Mouse (Mus musculus) MEL (cell line): ENCODE data around the gene Pcdh18. TPM values are rescaled to one million over a fixed set of nuclear protein-coding genes. Genes with fewer than 3 reads are reported as not detected.

Experiments used
- DNase-seq: peaks from one replicate; pipeline ENCODE4 v3.0.0; 2011; ENCODE audit warnings: low read depth, low spot score
- H3K27ac ChIP-seq: 2 replicates; pipeline ENCODE4 v1.5.1; 2012; ENCODE audit warnings: low read depth, mild to moderate bottlenecking, control low read depth, low read length, moderate library complexity; ENCODE audit not compliant: control insufficient read depth
- H3K27me3 ChIP-seq, 2 experiments: fragments of 150-350 bp in 1 of 2; sonication (generic) in 1 of 2; 2 replicates each; pipeline ENCODE4 v1.6.1; 2012; ENCODE audit warnings: low read length in 2 of 2, mild to moderate bottlenecking in 2 of 2, improper control_type of control experiment in 1 of 2, moderate library complexity in 1 of 2; ENCODE audit not compliant: insufficient read depth in 2 of 2, control insufficient read depth in 1 of 2
- H3K36me3 ChIP-seq, 2 experiments: 2 replicates each; pipeline ENCODE4 v1.6.1; 2012 to 2014; ENCODE audit warnings: low read length in 2 of 2, improper control_type of control experiment in 1 of 2, inconsistent platforms in 1 of 2, mild to moderate bottlenecking in 1 of 2; ENCODE audit not compliant: insufficient read depth in 2 of 2, control insufficient read depth in 1 of 2
- H3K4me1 ChIP-seq, 2 experiments: fragments of 150-350 bp in 1 of 2; sonication (generic) in 1 of 2; 2 replicates each; pipeline ENCODE4 v1.6.1; 2012; ENCODE audit warnings: low read length in 2 of 2, improper control_type of control experiment in 1 of 2, mild to moderate bottlenecking in 1 of 2; ENCODE audit not compliant: insufficient read depth in 2 of 2, control insufficient read depth in 1 of 2
- H3K4me3 ChIP-seq, 2 experiments: fragments of 150-350 bp in 1 of 2; sonication (generic) in 1 of 2; 2 replicates each; pipeline ENCODE4 v1.5.1; 2012; ENCODE audit warnings: low read depth in 2 of 2, low read length in 2 of 2, mild to moderate bottlenecking in 2 of 2, moderate library complexity in 2 of 2, control low read depth in 1 of 2, improper control_type of control experiment in 1 of 2; ENCODE audit not compliant: control insufficient read depth in 1 of 2, insufficient read depth in 1 of 2
- H3K79me2 ChIP-seq: 2 replicates; pipeline ENCODE4 v1.6.1; 2012; ENCODE audit warnings: mild to moderate bottlenecking, low read length, moderate library complexity; ENCODE audit not compliant: control insufficient read depth, poor library complexity, insufficient read depth
- H3K9ac ChIP-seq: 2 replicates; pipeline ENCODE4 v1.6.1; 2012; ENCODE audit warnings: low read depth, mild to moderate bottlenecking, control low read depth, low read length, moderate library complexity; ENCODE audit not compliant: control insufficient read depth, poor library complexity, severe bottlenecking
- H3K9me3 ChIP-seq: fragments of 150-350 bp; sonication (generic); replicated peaks from 2 replicates; pipeline ENCODE4 v1.6.1; 2012; ENCODE audit warnings: mild to moderate bottlenecking, low read length, improper control_type of control experiment, moderate library complexity; ENCODE audit not compliant: insufficient read depth
- BHLHE40 ChIP-seq: IDR thresholded peaks from 2 replicates; pipeline ENCODE4 v1.6.1; 2012; ENCODE audit warnings: low read depth, mild to moderate bottlenecking, inconsistent platforms, low read length, improper control_type of control experiment, borderline replicate concordance
- CHD1 ChIP-seq: IDR thresholded peaks from 2 replicates; pipeline ENCODE4 v1.6.1; 2012; ENCODE audit warnings: low read depth, mild to moderate bottlenecking, inconsistent platforms, low read length, improper control_type of control experiment
- CHD2 ChIP-seq: IDR thresholded peaks from 2 replicates; pipeline ENCODE4 v1.6.1; 2011; ENCODE audit warnings: low read length, improper control_type of control experiment
- CTCF ChIP-seq, 3 experiments: IDR thresholded peaks in 2 of 3; conservative IDR thresholded peaks in 1 of 3; 2 replicates each; pipeline ENCODE4 v1.5.1; 2011 to 2012; ENCODE audit warnings: low read length in 3 of 3, low read depth in 2 of 3, mild to moderate bottlenecking in 2 of 3, improper control_type of control experiment in 1 of 3, inconsistent platforms in 1 of 3, mixed read lengths in 1 of 3, moderate library complexity in 1 of 3; ENCODE audit not compliant: control insufficient read depth in 1 of 3, insufficient read depth in 1 of 3, poor library complexity in 1 of 3, severe bottlenecking in 1 of 3
- E2F4 ChIP-seq: IDR thresholded peaks from 2 replicates; pipeline ENCODE4 v1.6.1; 2011; ENCODE audit warnings: low read depth, low read length, improper control_type of control experiment, borderline replicate concordance
- ELF1 ChIP-seq: IDR thresholded peaks from 2 replicates; pipeline ENCODE4 v1.6.1; 2014; ENCODE audit warnings: low read depth, mild to moderate bottlenecking, inconsistent platforms, low read length, improper control_type of control experiment, moderate library complexity
- EP300 ChIP-seq, 2 experiments: IDR thresholded peaks; 2 replicates each; pipeline ENCODE4 v1.6.1; 2011; ENCODE audit warnings: improper control_type of control experiment in 2 of 2, low read length in 2 of 2, low read depth in 1 of 2, mild to moderate bottlenecking in 1 of 2
- GATA1 ChIP-seq: IDR thresholded peaks from 2 replicates; pipeline ENCODE4 v1.6.1; 2011; ENCODE audit warnings: low read depth, low read length, improper control_type of control experiment
- JUND ChIP-seq: IDR thresholded peaks from 2 replicates; pipeline ENCODE4 v1.6.1; 2011; ENCODE audit warnings: low read depth, mild to moderate bottlenecking, improper control_type of control experiment, low read length
- MAFK ChIP-seq: IDR thresholded peaks from 2 replicates; pipeline ENCODE4 v1.6.1; 2011; ENCODE audit warnings: low read depth, mild to moderate bottlenecking, low read length, improper control_type of control experiment, borderline replicate concordance
- MAX ChIP-seq: IDR thresholded peaks from 2 replicates; pipeline ENCODE4 v1.6.1; 2011; ENCODE audit warnings: low read length, improper control_type of control experiment
- MAZ ChIP-seq: IDR thresholded peaks from 2 replicates; pipeline ENCODE4 v1.6.1; 2012; ENCODE audit warnings: low read depth, mild to moderate bottlenecking, inconsistent platforms, low read length, improper control_type of control experiment
- NELFE ChIP-seq: IDR thresholded peaks from 2 replicates; pipeline ENCODE4 v1.6.1; 2011; ENCODE audit warnings: low read depth, low read length, improper control_type of control experiment
- NRF1 ChIP-seq: IDR thresholded peaks from 2 replicates; pipeline ENCODE4 v1.6.1; 2014; ENCODE audit warnings: low read depth, mild to moderate bottlenecking, inconsistent platforms, low read length, improper control_type of control experiment, moderate library complexity; ENCODE audit not compliant: poor library complexity, insufficient read depth, severe bottlenecking
- POLR2A ChIP-seq, 2 experiments: IDR thresholded peaks; 2 replicates each; pipeline ENCODE4 v1.6.1; 2011 to 2012; ENCODE audit warnings: low read length in 2 of 2, mild to moderate bottlenecking in 2 of 2, control low read depth in 1 of 2, improper control_type of control experiment in 1 of 2, low read depth in 1 of 2, moderate library complexity in 1 of 2; ENCODE audit not compliant: control insufficient read depth in 1 of 2, insufficient read depth in 1 of 2, poor library complexity in 1 of 2
- POLR2AphosphoS2 ChIP-seq: IDR thresholded peaks from 2 replicates; pipeline ENCODE4 v1.6.1; 2011; ENCODE audit warnings: low read length, improper control_type of control experiment
- POLR2AphosphoS5 ChIP-seq: IDR thresholded peaks from 2 replicates; pipeline ENCODE4 v1.6.1; 2012; ENCODE audit warnings: low read depth, borderline replicate concordance, mild to moderate bottlenecking, inconsistent platforms, low read length, moderate library complexity, mixed read lengths
- RCOR1 ChIP-seq: IDR thresholded peaks from 2 replicates; pipeline ENCODE4 v1.6.1; 2012; ENCODE audit warnings: low read depth, mild to moderate bottlenecking, inconsistent platforms, low read length, improper control_type of control experiment
- SIN3A ChIP-seq: IDR thresholded peaks from 2 replicates; pipeline ENCODE4 v1.6.1; 2012; ENCODE audit warnings: low read length, improper control_type of control experiment, inconsistent platforms
- SMC3 ChIP-seq: IDR thresholded peaks from 2 replicates; pipeline ENCODE4 v1.6.1; 2011; ENCODE audit warnings: low read depth, low read length, improper control_type of control experiment
- TBP ChIP-seq: IDR thresholded peaks from 2 replicates; pipeline ENCODE4 v1.8.0; 2011; ENCODE audit warnings: low read depth, low read length, improper control_type of control experiment
- TCF12 ChIP-seq: IDR thresholded peaks from 2 replicates; pipeline ENCODE4 v1.6.1; 2014; ENCODE audit warnings: low read depth, mild to moderate bottlenecking, inconsistent platforms, low read length, improper control_type of control experiment, moderate library complexity
- USF1 ChIP-seq: IDR thresholded peaks from 2 replicates; pipeline ENCODE4 v1.6.1; 2014; ENCODE audit warnings: low read depth, mild to moderate bottlenecking, inconsistent platforms, low read length, improper control_type of control experiment, moderate library complexity
- ZKSCAN1 ChIP-seq: IDR thresholded peaks from 2 replicates; pipeline ENCODE4 v1.6.1; 2012; ENCODE audit warnings: low read depth, mild to moderate bottlenecking, inconsistent platforms, low read length, improper control_type of control experiment, moderate library complexity
- ZMIZ1 ChIP-seq: IDR thresholded peaks from 2 replicates; pipeline ENCODE4 v1.6.1; 2012; ENCODE audit warnings: low read depth, mild to moderate bottlenecking, inconsistent platforms, low read length, improper control_type of control experiment, moderate library complexity
- ZNF384 ChIP-seq: IDR thresholded peaks from 2 replicates; pipeline ENCODE4 v1.6.1; 2012; ENCODE audit warnings: low read depth, mild to moderate bottlenecking, inconsistent platforms, low read length, improper control_type of control experiment
- polyA plus RNA-seq, 2 experiments: library from polyadenylated mRNA; stranded (reverse) in 1 of 2; unstranded in 1 of 2; fragments of >175 nt in 1 of 2; fragments of >200 nt in 1 of 2; gene quantifications; 2 replicates each; pipeline versions ENCODE4 v1.2.1 to v1.2.4; 2012; ENCODE audit warnings: low replicate concordance in 2 of 2, low read depth in 1 of 2; ENCODE audit not compliant: insufficient read length in 2 of 2, insufficient read depth in 1 of 2, missing spikeins in 1 of 2
- total RNA-seq: library from RNA; depleted of rRNA; stranded (reverse); fragments of 300-350 nt; gene quantifications from 2 replicates; pipeline ENCODE4 v1.2.3, GENCODE M21; 2012

The Pcdh18 gene
- total and polyA plus RNA-seq, 3 experiments: not detected

DNA sequence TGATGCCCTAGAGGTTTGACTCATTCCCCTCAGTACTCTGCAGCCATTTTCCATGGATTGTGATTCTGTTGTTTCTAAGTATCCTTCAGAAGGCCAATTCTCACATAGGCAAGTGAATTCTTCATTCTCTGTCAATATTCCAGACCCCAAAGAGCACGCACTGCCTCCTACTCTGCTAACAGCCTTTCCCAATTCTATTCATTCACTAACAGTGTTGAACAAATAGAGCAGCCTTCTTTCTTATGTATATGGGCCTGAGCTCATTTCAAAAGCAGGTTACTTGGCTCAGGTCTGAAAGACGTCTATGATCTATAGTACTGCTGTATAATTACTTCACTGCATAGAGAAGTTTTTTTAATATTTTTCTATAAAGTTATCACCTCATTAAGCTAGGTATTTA, 50.6 kb downstream of the Pcdh18 start:
- H3K79me2 ChIP-seq: no peaks in the 10 kb centered on the region
- no peaks in the 10 kb centered on the region for H3K9me3 ChIP-seq
- no peaks in the 10 kb centered on the region for H3K4me1 ChIP-seq
- H3K36me3 ChIP-seq: no peaks in the 10 kb centered on the region
- TF ChIP-seq NELFE (no peak), GATA1 (no peak), BHLHE40 (no peak), SMC3 (no peak), ZMIZ1 (no peak), TBP (no peak), POLR2A (IDR thresholded peaks at IDR 0.05; ENCODE audit: control insufficient read depth in 1 of 2, insufficient read depth in 1 of 2, low read depth in 1 of 2, low read length in 2 of 2, poor library complexity in 1 of 2) (no peak), POLR2AphosphoS5 (no peak), E2F4 (no peak), ZKSCAN1 (no peak), SIN3A (no peak), CTCF (IDR thresholded peaks at IDR 0.05 in 2 of 3, conservative IDR thresholded peaks at IDR 0.05 in 1 of 3; ENCODE audit: control insufficient read depth in 1 of 3, insufficient read depth in 1 of 3, low read depth in 2 of 3, low read length in 3 of 3, poor library complexity in 1 of 3, severe bottlenecking in 1 of 3) (no peak), NRF1 (no peak), MAX (no peak), MAFK (no peak), ZNF384 (no peak)
- TF ChIP-seq, all 39 proteins: peak for 0
- H3K27me3 ChIP-seq: no peaks in the 10 kb centered on the region
- no peak for DNase-seq
- no peak overlapping the region for H3K27ac ChIP-seq
- no peak overlapping the region for H3K9ac ChIP-seq
- no peak overlapping the region for H3K4me3 ChIP-seq

DNA sequence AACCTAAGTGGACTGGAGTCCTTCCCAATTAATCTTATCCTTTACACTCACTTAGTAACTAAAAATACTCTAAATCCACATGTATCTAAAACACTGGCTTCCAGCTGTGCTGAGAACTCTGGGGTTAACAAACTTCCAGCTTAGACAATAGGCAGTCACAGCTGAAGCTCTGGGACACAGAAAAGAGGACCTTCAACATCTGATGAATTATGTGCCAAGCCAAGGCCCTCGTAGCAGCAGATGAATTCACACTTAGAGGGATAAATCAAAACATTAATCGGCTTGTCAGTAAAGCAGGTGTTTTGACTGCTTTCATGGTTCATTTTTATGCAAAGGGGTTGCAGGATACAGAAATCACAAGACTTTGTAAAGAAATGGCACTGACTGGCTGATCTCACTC, 57.2 kb downstream of the Pcdh18 start:
- Histone ChIP-seq H3K79me2 (no peaks in the 10 kb centered on the region), H3K9me3 (no peaks in the 10 kb centered on the region), H3K9ac (no peak overlapping the region), H3K4me1 (no peaks in the 10 kb centered on the region), H3K4me3 (no peak overlapping the region), H3K27ac (no peak overlapping the region), H3K27me3 (no peaks in the 10 kb centered on the region)
- no peak for TF ChIP-seq CHD1
- TF ChIP-seq USF1: no peak
- TF ChIP-seq TBP: no peak
- no peak for TF ChIP-seq TCF12
- TF ChIP-seq ELF1: no peak
- TF ChIP-seq CHD2: no peak
- TF ChIP-seq RCOR1: no peak
- TF ChIP-seq POLR2AphosphoS5: no peak
- no peak for TF ChIP-seq CTCF (IDR thresholded peaks at IDR 0.05 in 2 of 3, conservative IDR thresholded peaks at IDR 0.05 in 1 of 3; ENCODE audit: control insufficient read depth in 1 of 3, insufficient read depth in 1 of 3, low read depth in 2 of 3, low read length in 3 of 3, poor library complexity in 1 of 3, severe bottlenecking in 1 of 3)
- TF ChIP-seq ZNF384: no peak
- TF ChIP-seq E2F4: no peak
- no peak for TF ChIP-seq JUND
- no peak for TF ChIP-seq POLR2AphosphoS2
- no peak for TF ChIP-seq POLR2A (IDR thresholded peaks at IDR 0.05; ENCODE audit: control insufficient read depth in 1 of 2, insufficient read depth in 1 of 2, low read depth in 1 of 2, low read length in 2 of 2, poor library complexity in 1 of 2)
- TF ChIP-seq EP300 (IDR thresholded peaks at IDR 0.05; ENCODE audit: low read depth in 1 of 2, low read length in 2 of 2): no peak
- TF ChIP-seq MAZ: no peak
- TF ChIP-seq ZKSCAN1: no peak
- TF ChIP-seq, all 39 proteins: peak for 0
- no peak for DNase-seq
- H3K36me3 ChIP-seq: no peaks in the 10 kb centered on the region
